Mouse (Mus musculus) liver, embryonic 12.5 days (tissue): ENCODE measurements around the gene Irf5. TPM values are rescaled to one million over a fixed set of nuclear protein-coding genes. Genes with fewer than 3 reads are reported as not detected.

Source experiments
- ATAC-seq: fragments of 200-750 bp; cut with Nextera tagmentation; 2 replicates; pipeline ENCODE4 v1.8.0; 2017; ENCODE audit warnings: moderate number of reproducible peaks, mild to moderate bottlenecking, moderate library complexity
- H3K27ac ChIP-seq: fragments of 300-500 bp; sonication (generic); 2 replicates; pipeline ENCODE4 v1.5.1; 2016; ENCODE audit warnings: mild to moderate bottlenecking
- H3K27me3 ChIP-seq: fragments of 300-500 bp; sonication (generic); replicated peaks from 2 replicates; pipeline ENCODE4 v1.6.1; 2016; ENCODE audit warnings: mild to moderate bottlenecking, moderate library complexity
- H3K36me3 ChIP-seq: fragments of 300-500 bp; sonication (generic); 2 replicates; pipeline ENCODE4 v1.6.1; 2016; ENCODE audit warnings: mild to moderate bottlenecking, moderate library complexity
- H3K4me1 ChIP-seq: fragments of 300-500 bp; sonication (generic); 2 replicates; pipeline ENCODE4 v1.6.1; 2016
- H3K4me2 ChIP-seq: fragments of 300-500 bp; sonication (generic); 2 replicates; pipeline ENCODE4 v1.6.1; 2016; ENCODE audit warnings: mild to moderate bottlenecking, moderate library complexity
- H3K4me3 ChIP-seq: fragments of 300-500 bp; sonication (generic); 2 replicates; pipeline ENCODE4 v1.5.1; 2016; ENCODE audit warnings: mild to moderate bottlenecking, moderate library complexity
- H3K9ac ChIP-seq: fragments of 300-500 bp; sonication (generic); 2 replicates; pipeline ENCODE4 v1.6.1; 2016; ENCODE audit warnings: mild to moderate bottlenecking, moderate library complexity
- H3K9me3 ChIP-seq: fragments of 300-500 bp; sonication (generic); replicated peaks from 2 replicates; pipeline ENCODE4 v1.6.1; 2016; ENCODE audit warnings: mild to moderate bottlenecking, moderate library complexity
- WGBS: fragments of 180-500 bp; shearing (Covaris S2); methylation state at CpG from one replicate; pipeline ENCODE4 v1.1.7; 2016; ENCODE audit not compliant: insufficient replicate concordance; 5-methylcytosine and 5-hydroxymethylcytosine counted together
- polyA plus RNA-seq: library from polyadenylated mRNA; unstranded; fragments of >200 nt; fragmentation: Nextera tagmentation; extraction: Ambion mirVana; gene quantifications from 2 replicates; pipeline ENCODE4 v1.2.1, GENCODE M21; 2016

The Irf5 gene
- polyA plus RNA-seq, 1 experiment from 2014 or later: 7.2 TPM

GRCm38 (mm10) chr6:29528561-29529443 is 2.4 kb downstream of the Irf5 start:
- Histone ChIP-seq H3K4me3 (peak overlapping the region; percentile 4; the same call in 1 of the 2 replicates), H3K9me3 (no peaks in the 10 kb centered on the region), H3K27ac (no peak overlapping the region; the same call in 1 of the 2 replicates), H3K4me1 (peaks cover 24% of the 10 kb centered on the region), H3K9ac (no peak overlapping the region), H3K27me3 (peaks cover 73% of the 10 kb centered on the region), H3K36me3 (no peaks in the 10 kb centered on the region), H3K4me2 (peak overlapping the region; percentile 33)
- ATAC-seq: no peak
- WGBS: 15% methylated on average over 13 of the region's 13 CpGs

GRCm38 (mm10) chr6:29529444-29529820 is 3.0 kb downstream of the Irf5 start:
- no peak for ATAC-seq
- WGBS: 18% methylated on average over 2 of the region's 2 CpGs
- H3K4me2 ChIP-seq: peak overlapping the region; percentile 33
- H3K27ac ChIP-seq: no peak overlapping the region; the same call in 1 of the 2 replicates
- peaks cover 68% of the 10 kb centered on the region for H3K27me3 ChIP-seq
- no peaks in the 10 kb centered on the region for H3K36me3 ChIP-seq
- H3K9ac ChIP-seq: no peak overlapping the region
- peak overlapping the region; percentile 4; the same call in 1 of the 2 replicates for H3K4me3 ChIP-seq
- no peaks in the 10 kb centered on the region for H3K9me3 ChIP-seq
- peaks cover 23% of the 10 kb centered on the region for H3K4me1 ChIP-seq

DNA sequence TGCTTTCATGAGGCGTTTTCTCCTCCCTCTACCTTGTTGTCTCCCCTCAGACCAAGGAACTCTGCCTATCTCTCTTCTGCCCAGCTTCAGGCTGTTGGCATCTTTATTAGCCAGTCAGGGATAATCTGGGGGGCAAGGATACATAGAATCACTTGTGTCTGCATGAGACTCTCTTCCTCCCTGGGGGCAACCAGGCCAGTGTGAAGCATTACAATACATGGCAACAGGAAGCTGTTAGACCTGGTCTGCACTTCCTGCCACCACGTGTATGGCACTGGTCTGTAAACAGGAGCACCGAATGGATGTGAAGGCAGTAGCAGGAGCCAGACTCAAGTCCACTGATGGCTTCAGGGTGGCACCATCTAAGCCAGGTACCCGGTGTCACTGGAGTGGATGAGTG is 3.6 kb downstream of the Irf5 start:
- Histone ChIP-seq H3K36me3 (no peaks in the 10 kb centered on the region), H3K4me3 (no peak overlapping the region), H3K4me2 (no peak overlapping the region; the same call in 1 of the 2 replicates), H3K27me3 (peaks cover 62% of the 10 kb centered on the region), H3K27ac (no peak overlapping the region), H3K9ac (no peak overlapping the region), H3K9me3 (no peaks in the 10 kb centered on the region), H3K4me1 (peaks cover 23% of the 10 kb centered on the region)
- ATAC-seq: no peak
- WGBS: 39% methylated on average over 4 of the region's 4 CpGs

GRCm38 (mm10) chr6:29535316-29535715 is 8.9 kb downstream of the Irf5 start:
- Histone ChIP-seq H3K36me3 (peaks cover 20% of the 10 kb centered on the region), H3K9ac (no peak overlapping the region), H3K4me3 (no peak overlapping the region), H3K9me3 (no peaks in the 10 kb centered on the region), H3K27me3 (peaks cover 9% of the 10 kb centered on the region), H3K4me2 (no peak overlapping the region), H3K4me1 (no peaks in the 10 kb centered on the region), H3K27ac (no peak overlapping the region)
- no peak for ATAC-seq
- WGBS: 68% methylated on average over 6 of the region's 6 CpGs

- ATAC-seq: no peak
- peaks cover 32% of the 10 kb centered on the region for H3K36me3 ChIP-seq
- no peak overlapping the region for H3K4me2 ChIP-seq
- no peak overlapping the region for H3K9ac ChIP-seq
- H3K4me3 ChIP-seq: no peak overlapping the region
- H3K9me3 ChIP-seq: no peaks in the 10 kb centered on the region
- 75% methylated on average over 4 of the region's 4 CpGs for WGBS
- H3K27me3 ChIP-seq: no peaks in the 10 kb centered on the region
- H3K27ac ChIP-seq: no peak overlapping the region
- no peaks in the 10 kb centered on the region for H3K4me1 ChIP-seq
Measured at GRCm38 (mm10) chr6:29536651-29537193, 10.3 kb downstream of the Irf5 start.

DNA sequence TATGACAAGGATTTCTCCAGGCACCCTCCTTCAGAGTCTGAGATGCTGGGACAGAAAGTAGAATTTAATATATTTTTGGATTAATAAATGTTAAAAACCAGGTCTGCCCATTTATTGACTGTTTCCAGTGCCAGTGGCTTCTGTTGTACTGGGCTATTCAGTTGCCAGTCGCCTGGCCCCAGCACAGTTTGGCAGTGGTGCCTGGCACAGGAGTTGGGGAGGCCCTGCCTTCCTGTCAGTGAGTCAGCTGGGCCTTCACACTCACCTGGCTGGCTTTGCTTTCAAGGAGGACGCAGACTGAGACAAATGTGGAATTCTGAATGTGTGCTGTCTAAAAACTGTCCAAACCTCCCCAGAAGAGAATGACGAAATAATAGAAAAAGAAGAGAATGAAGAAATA is 10.8 kb downstream of the Irf5 start:
- 73% methylated on average over 3 of the region's 3 CpGs for WGBS
- Histone ChIP-seq H3K27me3 (no peaks in the 10 kb centered on the region), H3K4me3 (no peak overlapping the region), H3K27ac (no peak overlapping the region), H3K36me3 (peaks cover 37% of the 10 kb centered on the region), H3K9me3 (no peaks in the 10 kb centered on the region), H3K4me2 (no peak overlapping the region), H3K9ac (no peak overlapping the region), H3K4me1 (no peaks in the 10 kb centered on the region)
- no peak for ATAC-seq

DNA sequence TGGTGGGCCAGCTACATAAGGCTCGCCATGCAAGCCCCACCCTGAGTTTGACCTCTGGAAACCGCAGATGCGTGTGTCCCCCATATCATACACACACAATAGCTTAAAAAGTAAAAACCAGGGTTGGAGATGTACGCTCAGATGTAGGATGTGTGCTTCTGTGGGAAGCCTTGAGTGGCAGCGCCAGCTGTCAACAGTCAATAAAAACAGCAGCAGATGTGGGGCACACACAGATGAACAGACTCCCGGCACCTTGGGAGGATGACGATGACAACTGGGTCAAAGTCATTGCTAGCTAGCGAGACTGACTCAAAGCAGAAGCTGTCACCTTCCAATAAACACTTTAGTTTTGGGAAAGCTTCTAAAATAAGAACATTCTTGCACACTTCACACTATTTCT is 13.1 kb downstream of the Irf5 start:
- no peak overlapping the region for H3K9ac ChIP-seq
- peaks cover 59% of the 10 kb centered on the region for H3K36me3 ChIP-seq
- no peak overlapping the region for H3K4me3 ChIP-seq
- no peaks in the 10 kb centered on the region for H3K4me1 ChIP-seq
- H3K9me3 ChIP-seq: no peaks in the 10 kb centered on the region
- no peaks in the 10 kb centered on the region for H3K27me3 ChIP-seq
- ATAC-seq: no peak
- H3K27ac ChIP-seq: no peak overlapping the region
- H3K4me2 ChIP-seq: no peak overlapping the region
- 79% methylated on average over 8 of the region's 8 CpGs for WGBS

GRCm38 (mm10) chr6:29540223-29540622 is 13.8 kb downstream of the Irf5 start:
- 78% methylated on average over 6 of the region's 6 CpGs for WGBS
- H3K9ac ChIP-seq: no peak overlapping the region
- H3K9me3 ChIP-seq: no peaks in the 10 kb centered on the region
- H3K27ac ChIP-seq: no peak overlapping the region
- no peaks in the 10 kb centered on the region for H3K4me1 ChIP-seq
- ATAC-seq: no peak
- H3K36me3 ChIP-seq: peaks cover 67% of the 10 kb centered on the region
- no peaks in the 10 kb centered on the region for H3K27me3 ChIP-seq
- no peak overlapping the region for H3K4me2 ChIP-seq
- H3K4me3 ChIP-seq: no peak overlapping the region

DNA sequence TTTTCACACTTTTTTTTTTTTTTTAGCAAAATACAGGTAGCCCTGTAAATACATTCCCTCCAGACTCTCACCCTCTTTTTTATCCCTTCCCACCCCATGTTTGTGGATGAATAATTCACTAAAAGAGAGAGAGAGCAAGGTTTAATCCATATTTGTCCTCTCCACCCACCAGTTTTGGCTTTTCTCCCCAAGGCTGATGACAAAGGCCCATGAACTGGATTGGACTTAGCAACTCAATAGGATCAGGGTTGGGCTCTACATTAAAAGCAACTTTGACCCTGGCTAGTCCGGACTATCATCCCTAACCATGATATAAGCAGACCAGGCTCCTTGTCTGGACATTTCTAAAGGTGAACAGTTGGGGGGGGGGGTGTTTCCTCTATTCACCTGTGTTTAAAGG is 14.5 kb downstream of the Irf5 start:
- H3K9me3 ChIP-seq: no peaks in the 10 kb centered on the region
- H3K4me2 ChIP-seq: no peak overlapping the region
- no peak overlapping the region for H3K4me3 ChIP-seq
- H3K27ac ChIP-seq: no peak overlapping the region
- no peak for ATAC-seq
- no peaks in the 10 kb centered on the region for H3K4me1 ChIP-seq
- H3K9ac ChIP-seq: no peak overlapping the region
- H3K36me3 ChIP-seq: peaks cover 74% of the 10 kb centered on the region
- WGBS: 89% methylated on average over 1 of the region's 1 CpGs
- no peaks in the 10 kb centered on the region for H3K27me3 ChIP-seq

DNA sequence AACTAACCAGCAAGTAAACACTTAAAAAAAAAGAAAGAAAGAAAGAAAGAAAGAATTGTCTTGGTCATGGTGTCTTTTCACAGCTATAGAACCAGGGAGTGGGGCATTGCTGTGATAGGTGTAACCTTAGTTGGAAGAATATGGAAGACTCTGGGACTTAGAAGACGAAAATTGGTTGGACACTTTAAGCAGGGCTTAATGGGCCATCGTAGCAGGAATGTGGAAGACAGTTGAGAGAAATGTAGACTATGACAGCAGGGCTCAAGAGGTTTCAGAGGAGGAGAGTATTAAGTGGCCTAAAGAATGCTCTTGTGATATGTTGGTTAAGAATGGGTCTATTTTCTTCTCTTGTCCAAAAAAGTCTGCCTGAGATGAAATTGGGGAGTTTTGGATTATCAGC is 19.2 kb downstream of the Irf5 start:
- 80% methylated on average over 2 of the region's 2 CpGs for WGBS
- no peak for ATAC-seq

GRCm38 (mm10) chr6:29547582-29547981 is 21.2 kb downstream of the Irf5 start:
- Histone ChIP-seq H3K9me3 (no peaks in the 10 kb centered on the region), H3K27ac (no peak overlapping the region), H3K36me3 (peaks cover 96% of the 10 kb centered on the region), H3K4me1 (no peaks in the 10 kb centered on the region), H3K4me3 (no peak overlapping the region), H3K9ac (no peak overlapping the region), H3K4me2 (no peak overlapping the region), H3K27me3 (no peaks in the 10 kb centered on the region)
- ATAC-seq: no peak

More for the DNA sequence above, 19.2 kb downstream of the Irf5 start:
- Histone ChIP-seq H3K9ac (no peak overlapping the region), H3K4me1 (no peaks in the 10 kb centered on the region), H3K27me3 (no peaks in the 10 kb centered on the region), H3K4me2 (no peak overlapping the region), H3K9me3 (no peaks in the 10 kb centered on the region), H3K4me3 (no peak overlapping the region), H3K36me3 (peaks cover 94% of the 10 kb centered on the region), H3K27ac (no peak overlapping the region)

- Histone ChIP-seq H3K36me3 (peaks cover 96% of the 10 kb centered on the region), H3K27me3 (no peaks in the 10 kb centered on the region), H3K4me1 (no peaks in the 10 kb centered on the region), H3K27ac (no peak overlapping the region), H3K9ac (no peak overlapping the region), H3K4me3 (no peak overlapping the region), H3K9me3 (no peaks in the 10 kb centered on the region), H3K4me2 (no peak overlapping the region)
- no peak for ATAC-seq
- 94% methylated on average over 1 of the region's 1 CpGs for WGBS
Measured at GRCm38 (mm10) chr6:29548086-29548485, 21.7 kb downstream of the Irf5 start.
